Mouse (Mus musculus) intestine, postnatal 0 days (tissue): Measurements from ENCODE around the gene Sec14l2. TPM values are rescaled to one million over a fixed set of nuclear protein-coding genes. Genes with fewer than 3 reads are reported as not detected.

Experiments
- ATAC-seq: fragments of 200-750 bp; cut with Nextera tagmentation; 2 replicates; pipeline ENCODE4 v1.8.0; 2017; ENCODE audit warnings: mild to moderate bottlenecking, moderate TSS enrichment, moderate library complexity
- H3K27ac ChIP-seq: fragments of 300-500 bp; sonication (generic); 2 replicates; pipeline ENCODE4 v1.5.1; 2014; ENCODE audit warnings: mild to moderate bottlenecking, low read depth, low read length, moderate library complexity
- H3K27me3 ChIP-seq: fragments of 300-500 bp; sonication (generic); replicated peaks from 2 replicates; pipeline ENCODE4 v1.6.1; 2014; ENCODE audit warnings: low read length, mixed read lengths; ENCODE audit not compliant: control insufficient read depth, insufficient read depth
- H3K36me3 ChIP-seq: fragments of 300-500 bp; sonication (generic); 2 replicates; pipeline ENCODE4 v1.6.1; 2014; ENCODE audit warnings: mild to moderate bottlenecking, moderate library complexity; ENCODE audit not compliant: control insufficient read depth, insufficient read depth
- H3K4me1 ChIP-seq: fragments of 300-500 bp; sonication (generic); replicated peaks from 2 replicates; pipeline ENCODE4 v1.6.1; 2014; ENCODE audit warnings: antibody characterized with exemption, low read length, mixed read lengths; ENCODE audit not compliant: control insufficient read depth, insufficient read depth
- H3K4me2 ChIP-seq: fragments of 300-500 bp; sonication (generic); replicated peaks from 2 replicates; pipeline ENCODE4 v1.6.1; 2014; ENCODE audit warnings: low read depth, mild to moderate bottlenecking, moderate library complexity
- H3K4me3 ChIP-seq: fragments of 300-500 bp; sonication (generic); 2 replicates; pipeline ENCODE4 v1.5.1; 2014; ENCODE audit warnings: low read depth, low read length
- H3K9ac ChIP-seq: fragments of 300-500 bp; sonication (generic); 2 replicates; pipeline ENCODE4 v1.6.1; 2014; ENCODE audit warnings: mild to moderate bottlenecking, low read depth, low read length
- H3K9me3 ChIP-seq: fragments of 300-500 bp; sonication (generic); 2 replicates; pipeline ENCODE4 v1.6.1; 2016; ENCODE audit warnings: mixed run types; ENCODE audit not compliant: control insufficient read depth
- CTCF ChIP-seq: sonication (generic); IDR thresholded peaks from 2 replicates; pipeline ENCODE4 v1.5.1; 2016; ENCODE audit warnings: low read depth, mild to moderate bottlenecking, control low read depth, antibody characterized with exemption, moderate library complexity
- WGBS: fragments of 180-500 bp; shearing (Covaris S2); extraction: QIAGEN DNeasy Blood & Tissue Kit; methylation state at CpG from one replicate; pipeline ENCODE4 v1.1.7; 2014; 5-methylcytosine and 5-hydroxymethylcytosine counted together
- polyA plus RNA-seq: library from polyadenylated mRNA; unstranded; fragments of >200 nt; fragmentation: Nextera tagmentation; extraction: Ambion mirVana; gene quantifications from 2 replicates; pipeline ENCODE4 v1.2.1, GENCODE M21; 2015

Sec14l2 gene
- 7.6 and 8.4 TPM in 2 replicates for polyA plus RNA-seq

- no peak for TF ChIP-seq CTCF
- Histone ChIP-seq H3K27ac (no peak within 1 kb of the TSS), H3K36me3 (no peaks in the 10 kb centered on the region), H3K4me2 (no peak within 1 kb of the TSS), H3K9me3 (0 out of 2 replicates have a peak, but pooled peaks cover 5% of the 10 kb centered on the region), H3K9ac (no peak within 1 kb of the TSS), H3K27me3 (no peaks in the 10 kb centered on the region), H3K4me1 (peaks cover 4% of the 10 kb centered on the region; the same call in 1 of the 2 replicates), H3K4me3 (no peak within 1 kb of the TSS)
- no peak for ATAC-seq
- 81% methylated on average over 10 of the region's 10 CpGs for WGBS
Observed at GRCm38 (mm10) chr11:4122742-4123579, at the start of gene Sec14l2. TSS of gene Sec14l2 (minus strand) at chr11:4123415.

GRCm38 (mm10) chr11:4166467-4167090 is 43.4 kb upstream of the Sec14l2 start:
- 65% methylated on average over 7 of the region's 7 CpGs for WGBS
- Histone ChIP-seq H3K27me3 (no peaks in the 10 kb centered on the region), H3K4me3 (no peak overlapping the region), H3K9ac (no peak overlapping the region), H3K4me2 (no peak overlapping the region), H3K9me3 (no peaks in the 10 kb centered on the region), H3K27ac (peak overlapping the region; percentile 30), H3K36me3 (peaks cover 73% of the 10 kb centered on the region), H3K4me1 (no peaks in the 10 kb centered on the region)
- TF ChIP-seq CTCF: no peak
- ATAC-seq: peak; percentile 31

GRCm38 (mm10) chr11:4164701-4165100 is 41.5 kb upstream of the Sec14l2 start:
- Histone ChIP-seq H3K4me1 (no peaks in the 10 kb centered on the region), H3K9me3 (no peaks in the 10 kb centered on the region), H3K27me3 (no peaks in the 10 kb centered on the region), H3K27ac (no peak overlapping the region), H3K9ac (no peak overlapping the region; the same call in 1 of the 2 replicates), H3K4me3 (no peak overlapping the region), H3K36me3 (peaks cover 56% of the 10 kb centered on the region), H3K4me2 (no peak overlapping the region)
- WGBS: 79% methylated on average over 2 of the region's 2 CpGs
- no peak for ATAC-seq
- TF ChIP-seq CTCF: no peak

- Histone ChIP-seq H3K27ac (peak overlapping the region; percentile 81), H3K36me3 (peaks cover 21% of the 10 kb centered on the region), H3K4me3 (peak overlapping the region; percentile 67), H3K9me3 (no peaks in the 10 kb centered on the region), H3K27me3 (no peaks in the 10 kb centered on the region), H3K4me2 (peak overlapping the region; percentile 85), H3K4me1 (no peaks in the 10 kb centered on the region), H3K9ac (peak overlapping the region; percentile 71)
- WGBS: 4% methylated on average over 15 of the region's 15 CpGs
- no peak for TF ChIP-seq CTCF
- ATAC-seq: no peak
Observed at GRCm38 (mm10) chr11:4160758-4161480, 37.7 kb upstream of the Sec14l2 start.

GRCm38 (mm10) chr11:4159808-4160708 is 36.8 kb upstream of the Sec14l2 start, which contains the start of the genes Ccdc157 and Sf3a1:
TSS of gene Ccdc157 (minus strand) at chr11:4160293.
TSS of gene Sf3a1 (plus strand) at chr11:4160350.
- Histone ChIP-seq H3K4me1 (no peaks in the 10 kb centered on the region), H3K4me3 (peak within 1 kb of the TSS; percentile 67), H3K4me2 (peak within 1 kb of the TSS; percentile 85), H3K36me3 (peaks cover 12% of the 10 kb centered on the region), H3K9me3 (no peaks in the 10 kb centered on the region), H3K27ac (peak within 1 kb of the TSS; percentile 81), H3K27me3 (no peaks in the 10 kb centered on the region), H3K9ac (peak within 1 kb of the TSS; percentile 71)
- WGBS: 1% methylated on average over 54 of the region's 54 CpGs
- TF ChIP-seq CTCF: peak; percentile 31
- ATAC-seq: peak; percentile 97
